8 mouse cellular contexts compared by ENCODE assay signal in genomic region chr14:87451645-87452443, GRCm38 (mm10). TPM values are rescaled to one million over a fixed set of nuclear protein-coding genes. Genes with fewer than 3 reads are reported as not detected.
DNase-seq lines count a peak whose midpoint lies in the region; ATAC-seq and TF ChIP-seq lines count a peak whose summit lies in the region.

No protein-coding gene starts in this region.

- no peaks in the 10 kb centered on the region for H3K9me3 ChIP-seq in heart, embryonic 11.5 days (replicated peaks; ENCODE audit: control insufficient read depth, low read length)
- H3K9me3 ChIP-seq in limb, embryonic 12.5 days: no peaks in the 10 kb centered on the region
- no peaks in the 10 kb centered on the region for H3K9me3 ChIP-seq in midbrain, embryonic 16.5 days (replicated peaks; ENCODE audit: control insufficient read depth, low read length, poor library complexity, severe bottlenecking)
- H3K9me3 ChIP-seq in stomach, postnatal 0 days (ENCODE audit: control insufficient read depth, low read length): no peaks in the 10 kb centered on the region

- no peak overlapping the region for H3K4me2 ChIP-seq in heart, embryonic 11.5 days
- H3K4me2 ChIP-seq in limb, embryonic 12.5 days: no peak overlapping the region
- H3K4me2 ChIP-seq in midbrain, embryonic 16.5 days (ENCODE audit: low read length): peak overlapping the region; percentile 25; the same call in 1 of the 2 replicates
- no peak overlapping the region for H3K4me2 ChIP-seq in stomach, postnatal 0 days (replicated peaks; ENCODE audit: low read depth)

- H3K27ac ChIP-seq in heart, embryonic 11.5 days (ENCODE audit: low read depth, low read length): no peak overlapping the region
- no peak overlapping the region for H3K27ac ChIP-seq in limb, embryonic 12.5 days
- peak overlapping the region; percentile 75 for H3K27ac ChIP-seq in midbrain, embryonic 16.5 days (ENCODE audit: low read length)
- no peak overlapping the region for H3K27ac ChIP-seq in stomach, postnatal 0 days (replicated peaks)

- no peak for TF ChIP-seq EP300 in stomach, postnatal 0 days (optimal IDR thresholded peaks at IDR 0.05)

- no peaks in the 10 kb centered on the region for H3K27me3 ChIP-seq in heart, embryonic 11.5 days (ENCODE audit: control insufficient read depth, insufficient read depth, low read length)
- no peaks in the 10 kb centered on the region for H3K27me3 ChIP-seq in limb, embryonic 12.5 days
- no peaks in the 10 kb centered on the region for H3K27me3 ChIP-seq in midbrain, embryonic 16.5 days (ENCODE audit: control insufficient read depth, insufficient read depth, low read depth, low read length)
- no peaks in the 10 kb centered on the region for H3K27me3 ChIP-seq in stomach, postnatal 0 days (ENCODE audit: control insufficient read depth, insufficient read depth, low read length)

- WGBS in heart, embryonic 11.5 days (ENCODE audit: insufficient replicate concordance): 17% methylated on average over 7 of the region's 7 CpGs
- WGBS in limb, embryonic 12.5 days: 10% methylated on average over 7 of the region's 7 CpGs
- 6% methylated on average over 7 of the region's 7 CpGs for WGBS in midbrain, embryonic 16.5 days
- 5% methylated on average over 7 of the region's 7 CpGs for WGBS in stomach, postnatal 0 days

- no peaks in the 10 kb centered on the region; the same call in 1 of the 2 replicates for H3K4me1 ChIP-seq in heart, embryonic 11.5 days (ENCODE audit: control insufficient read depth, insufficient read depth, low read length)
- peaks cover 9% of the 10 kb centered on the region for H3K4me1 ChIP-seq in limb, embryonic 12.5 days (replicated peaks)
- H3K4me1 ChIP-seq in midbrain, embryonic 16.5 days (ENCODE audit: control insufficient read depth, insufficient read depth, low read length): peaks cover 6% of the 10 kb centered on the region
- no peaks in the 10 kb centered on the region for H3K4me1 ChIP-seq in stomach, postnatal 0 days (replicated peaks; ENCODE audit: control insufficient read depth, insufficient read depth)

- no peak overlapping the region for H3K4me3 ChIP-seq in heart, embryonic 11.5 days (ENCODE audit: low read depth, low read length)
- no peak overlapping the region for H3K4me3 ChIP-seq in limb, embryonic 12.5 days (replicated peaks)
- H3K4me3 ChIP-seq in midbrain, embryonic 16.5 days (ENCODE audit: low read depth, low read length): no peak overlapping the region
- H3K4me3 ChIP-seq in stomach, postnatal 0 days (ENCODE audit: low read depth, low read length): no peak overlapping the region

- H3K36me3 ChIP-seq in heart, embryonic 11.5 days (ENCODE audit: control insufficient read depth, insufficient read depth, low read length): no peaks in the 10 kb centered on the region
- H3K36me3 ChIP-seq in limb, embryonic 12.5 days: peaks cover 9% of the 10 kb centered on the region
- H3K36me3 ChIP-seq in midbrain, embryonic 16.5 days (ENCODE audit: control insufficient read depth, insufficient read depth, low read length): no peaks in the 10 kb centered on the region
- no peaks in the 10 kb centered on the region for H3K36me3 ChIP-seq in stomach, postnatal 0 days (ENCODE audit: control insufficient read depth, insufficient read depth, low read length)

- TF ChIP-seq CTCF in stomach, postnatal 0 days (IDR thresholded peaks at IDR 0.05; ENCODE audit: low read depth): peak; percentile 96

- peak; percentile 67; the same call in 1 of the 2 replicates for ATAC-seq in heart, embryonic 11.5 days (replicated peaks; ENCODE audit: insufficient number of reproducible peaks, low FRiP score, low TSS enrichment)
- peak; percentile 82; the same call in 1 of the 2 replicates for ATAC-seq in limb, embryonic 12.5 days (ENCODE audit: insufficient number of reproducible peaks, insufficient read depth, low FRiP score, low TSS enrichment, low read depth)
- ATAC-seq in midbrain, embryonic 16.5 days: peak; percentile 94
- ATAC-seq in stomach, postnatal 0 days (ENCODE audit: low FRiP score, low TSS enrichment): no peak

- no peak overlapping the region for H3K9ac ChIP-seq in heart, embryonic 11.5 days (ENCODE audit: low read depth, low read length)
- H3K9ac ChIP-seq in limb, embryonic 12.5 days (replicated peaks): no peak overlapping the region
- H3K9ac ChIP-seq in midbrain, embryonic 16.5 days (ENCODE audit: low read depth, low read length): peak overlapping the region; percentile 50; the same call in 1 of the 2 replicates
- H3K9ac ChIP-seq in stomach, postnatal 0 days (ENCODE audit: low read length): no peak overlapping the region

- peak; percentile 60 for DNase-seq in CD4-positive helper T cell, adult 2 months (ENCODE audit: low read depth, low spot score)
- peak; percentile 72 to 73 for DNase-seq in adrenal gland, adult 18-20 months (ENCODE audit: low spot score in 2 of 2)
- peak; percentile 74 for DNase-seq in embryo, embryonic 11 days
- DNase-seq in kidney, adult 9 months: peak; percentile 77
- DNase-seq in stomach, postnatal 0 days (ENCODE audit: low spot score): peak; percentile 72

RNA-seq across cellular contexts. Expression of gene Tdrd3, which starts 35.4 kb away (rescaled TPM):
- 10 to 100 TPM; 26.6 to 34.7 TPM for total RNA-seq in adrenal gland, adult 18-20 months (2021)
- 23.9 and 24.3 TPM in 2 replicates for polyA plus RNA-seq in heart, embryonic 11.5 days (2014; fragmentation: Nextera tagmentation; extraction: Ambion mirVana)
- 41.5 and 46.5 TPM in 2 replicates for polyA plus RNA-seq in limb, embryonic 12.5 days (2016; fragmentation: Nextera tagmentation; extraction: Ambion mirVana)
- 47.0 and 52.5 TPM in 2 replicates for polyA plus RNA-seq in midbrain, embryonic 16.5 days (2015; fragmentation: Nextera tagmentation; extraction: Ambion mirVana)
- polyA plus RNA-seq in stomach, postnatal 0 days (2015; fragmentation: Nextera tagmentation; extraction: Ambion mirVana): 12.6 TPM in 2 replicates
